Mouse (Mus musculus): ENCODE data around the gene Epb41l1. TPM values are rescaled to one million over a fixed set of nuclear protein-coding genes. Genes with fewer than 3 reads are reported as not detected.

Epb41l1 gene
- polyA plus RNA-seq, 1 experiment from 2014 or later = 4.2 TPM

DNA sequence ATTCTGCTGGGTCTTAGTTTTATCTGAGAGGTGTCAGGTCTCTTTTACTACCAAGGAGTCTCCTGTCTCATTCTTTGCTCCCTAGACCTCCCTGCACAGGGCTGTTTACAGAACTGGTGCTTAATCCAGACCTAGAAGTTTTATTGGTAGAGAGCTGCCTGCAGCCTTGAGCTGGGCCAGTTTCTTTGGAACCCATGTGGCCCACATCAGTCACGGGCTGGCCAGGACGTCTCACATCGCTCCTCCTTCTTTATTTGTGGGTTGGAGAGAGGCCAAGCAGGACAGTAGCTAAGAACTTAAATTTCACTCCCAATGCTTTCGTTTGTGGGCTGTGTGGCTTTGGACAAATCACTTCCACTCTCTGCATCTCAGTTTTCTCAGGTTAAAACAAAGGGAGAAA lies 9.6 kb downstream of the Epb41l1 start:
- 21% methylated on average over 4 of the region's 4 CpGs for WGBS
- Histone ChIP-seq H3K4me3 (ENCODE audit: low read depth, low read length) (no peak overlapping the region), H3K4me1 (replicated peaks; ENCODE audit: control insufficient read depth, insufficient read depth, low read length) (peaks cover 12% of the 10 kb centered on the region), H3K27ac (ENCODE audit: low read depth) (no peak overlapping the region), H3K4me2 (ENCODE audit: low read length) (no peak overlapping the region), H3K27me3 (replicated peaks; ENCODE audit: control insufficient read depth, insufficient read depth, low read length) (no peaks in the 10 kb centered on the region), H3K9ac (ENCODE audit: low read length) (no peak overlapping the region), H3K9me3 (ENCODE audit: control insufficient read depth, low read length) (no peaks in the 10 kb centered on the region), H3K36me3 (ENCODE audit: control insufficient read depth, insufficient read depth, low read length) (no peaks in the 10 kb centered on the region)
- no peak for ATAC-seq (replicated peaks; ENCODE audit: low FRiP score, low TSS enrichment, low read depth)
- DNase-seq (ENCODE audit: low spot score) = no peak

DNA sequence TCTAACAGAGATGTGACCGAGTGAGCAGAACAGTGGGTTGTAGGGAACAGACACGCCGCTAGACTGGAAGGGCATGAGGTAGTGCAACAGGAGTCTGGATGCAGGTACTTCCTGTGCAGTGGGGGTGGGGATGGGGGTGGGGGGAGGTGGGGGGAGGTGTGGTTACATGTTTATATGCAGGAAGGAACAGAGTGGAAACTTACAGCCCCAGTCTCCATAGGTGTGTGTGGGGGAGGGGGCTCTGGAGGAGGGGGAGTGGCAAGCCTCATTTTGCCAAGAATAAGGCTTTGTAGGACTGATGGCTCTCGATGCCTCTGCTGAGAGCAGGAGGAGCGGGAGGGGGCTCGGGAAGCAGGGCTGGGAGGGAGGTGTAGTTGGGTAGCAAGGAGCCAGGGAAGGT lies 10.7 kb downstream of the Epb41l1 start:
- WGBS = 71% methylated on average over 6 of the region's 6 CpGs
- ATAC-seq (replicated peaks; ENCODE audit: low FRiP score, low TSS enrichment, low read depth) = no peak

DNA sequence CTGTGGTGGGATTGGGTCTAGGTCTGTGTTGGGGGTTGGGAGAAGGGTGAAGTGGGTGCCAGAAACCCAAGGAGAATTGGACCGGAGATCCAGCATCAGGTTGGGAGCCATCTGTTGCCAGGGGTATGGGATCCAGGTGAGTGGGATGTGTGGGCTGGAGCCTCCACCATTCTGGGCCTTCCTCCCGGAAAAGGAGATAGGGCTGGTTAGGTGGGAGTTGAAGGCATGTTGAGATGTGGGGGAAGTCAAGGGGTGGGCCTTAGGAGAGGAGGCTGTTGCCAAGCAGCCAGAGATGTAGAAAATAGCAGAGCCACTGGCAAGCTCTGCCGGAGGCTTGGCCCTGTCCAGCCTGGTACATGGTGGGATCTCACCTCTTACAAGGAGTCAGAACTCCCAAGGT lies 11.4 kb downstream of the Epb41l1 start:
- Histone ChIP-seq H3K9me3 (ENCODE audit: control insufficient read depth, low read length) (no peaks in the 10 kb centered on the region), H3K27me3 (replicated peaks; ENCODE audit: control insufficient read depth, insufficient read depth, low read length) (no peaks in the 10 kb centered on the region), H3K27ac (ENCODE audit: low read depth) (no peak overlapping the region), H3K4me1 (replicated peaks; ENCODE audit: control insufficient read depth, insufficient read depth, low read length) (peaks cover 12% of the 10 kb centered on the region), H3K36me3 (ENCODE audit: control insufficient read depth, insufficient read depth, low read length) (no peaks in the 10 kb centered on the region), H3K4me3 (ENCODE audit: low read depth, low read length) (no peak overlapping the region), H3K9ac (ENCODE audit: low read length) (no peak overlapping the region), H3K4me2 (ENCODE audit: low read length) (no peak overlapping the region)
- 79% methylated on average over 3 of the region's 3 CpGs for WGBS
- DNase-seq (ENCODE audit: low spot score) (no peak), ATAC-seq (replicated peaks; ENCODE audit: low FRiP score, low TSS enrichment, low read depth) (0 out of 2 replicates have a peak, but pooled peaks have one; percentile 17)

More for the DNA sequence above, 10.7 kb downstream of the Epb41l1 start:
- Histone ChIP-seq H3K4me1 (replicated peaks; ENCODE audit: control insufficient read depth, insufficient read depth, low read length) (peaks cover 12% of the 10 kb centered on the region), H3K27ac (ENCODE audit: low read depth) (no peak overlapping the region), H3K4me3 (ENCODE audit: low read depth, low read length) (no peak overlapping the region), H3K36me3 (ENCODE audit: control insufficient read depth, insufficient read depth, low read length) (no peaks in the 10 kb centered on the region), H3K27me3 (replicated peaks; ENCODE audit: control insufficient read depth, insufficient read depth, low read length) (no peaks in the 10 kb centered on the region), H3K9ac (ENCODE audit: low read length) (no peak overlapping the region), H3K4me2 (ENCODE audit: low read length) (no peak overlapping the region), H3K9me3 (ENCODE audit: control insufficient read depth, low read length) (no peaks in the 10 kb centered on the region)
- DNase-seq (ENCODE audit: low spot score) = no peak

DNA sequence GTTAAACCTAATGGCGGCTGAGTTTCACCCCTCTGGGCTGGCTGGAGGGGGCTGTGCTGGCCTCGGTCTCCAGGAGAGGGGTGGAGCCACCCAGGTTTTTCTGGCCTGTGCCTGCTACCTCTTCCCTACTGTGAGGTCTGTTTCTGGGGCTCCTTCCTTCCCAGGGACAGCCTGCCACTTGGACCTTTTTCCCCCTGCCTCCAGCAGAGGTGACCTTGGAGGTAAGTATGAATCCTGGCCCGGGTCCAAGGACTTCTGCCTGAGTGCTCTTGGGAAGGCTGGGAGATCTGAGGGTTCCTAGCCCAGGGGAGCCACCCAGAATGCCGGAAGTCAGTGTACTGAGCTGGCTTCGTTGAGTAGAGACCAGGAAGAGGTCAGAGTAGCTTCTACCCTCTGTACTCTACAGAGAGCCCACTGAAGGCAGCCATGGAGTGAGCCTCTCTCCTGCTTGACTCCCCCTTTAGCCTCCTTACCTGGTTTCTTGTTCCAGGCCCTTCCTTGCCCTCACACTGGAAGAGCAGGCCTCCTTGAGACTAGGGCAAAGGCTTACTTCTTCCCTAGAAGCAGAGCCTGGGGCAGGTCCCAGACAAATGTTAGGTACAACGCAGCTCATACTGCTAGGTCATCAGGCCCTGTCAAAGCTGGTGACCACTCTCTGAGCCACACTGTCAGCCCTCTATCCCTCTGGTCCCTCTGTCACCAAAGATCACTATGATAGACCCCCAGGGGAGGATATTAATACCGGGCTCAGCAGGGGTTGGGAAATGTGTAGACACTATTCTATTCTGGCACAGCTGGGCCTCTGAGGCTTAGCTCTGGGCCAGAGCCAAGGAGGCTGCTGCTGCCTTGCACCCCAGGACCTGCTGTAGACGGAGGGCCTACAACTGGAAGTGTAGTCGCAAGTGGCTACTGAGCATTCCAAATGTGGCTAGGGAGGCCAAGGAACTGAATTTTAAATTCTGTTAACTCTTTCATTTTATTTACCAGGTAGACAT lies 12.5 kb downstream of the Epb41l1 start:
- peaks cover 12% of the 10 kb centered on the region for H3K4me1 ChIP-seq (replicated peaks; ENCODE audit: control insufficient read depth, insufficient read depth, low read length)
- H3K4me2 ChIP-seq (ENCODE audit: low read length) = peak overlapping the region; percentile 29
- no peaks in the 10 kb centered on the region for H3K27me3 ChIP-seq (replicated peaks; ENCODE audit: control insufficient read depth, insufficient read depth, low read length)
- peak overlapping the region; percentile 47 for H3K27ac ChIP-seq (ENCODE audit: low read depth)
- DNase-seq (ENCODE audit: low spot score) = peak; percentile 67
- no peak overlapping the region for H3K9ac ChIP-seq (ENCODE audit: low read length)
- no peaks in the 10 kb centered on the region for H3K9me3 ChIP-seq (ENCODE audit: control insufficient read depth, low read length)
- peak; percentile 70; the same call in 1 of the 2 replicates for ATAC-seq (replicated peaks; ENCODE audit: low FRiP score, low TSS enrichment, low read depth)
- 0 out of 2 replicates have a peak overlapping the region, but pooled peaks have one; percentile 13 for H3K4me3 ChIP-seq (ENCODE audit: low read depth, low read length)
- 46% methylated on average over 9 of the region's 9 CpGs for WGBS
- H3K36me3 ChIP-seq (ENCODE audit: control insufficient read depth, insufficient read depth, low read length) = no peaks in the 10 kb centered on the region

DNA sequence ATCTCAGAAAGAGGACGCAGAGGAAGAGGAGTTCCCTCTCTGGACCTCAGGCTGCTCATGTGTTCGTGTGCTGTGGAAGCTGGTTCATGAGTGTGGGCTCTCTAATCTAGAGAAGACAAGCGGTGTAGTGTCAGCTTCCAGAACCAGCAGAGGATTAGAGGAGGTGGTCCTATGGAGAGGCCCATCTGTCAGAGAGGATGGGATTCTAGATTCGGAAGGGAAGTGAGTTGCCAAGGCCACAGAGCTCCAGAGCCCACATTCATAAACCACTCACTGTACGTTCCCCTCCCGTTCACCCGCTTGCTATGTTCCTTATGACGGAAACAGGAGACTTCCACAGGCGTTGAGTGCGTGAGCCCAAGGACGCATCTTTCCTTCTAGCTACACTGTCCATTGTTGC lies 16.9 kb downstream of the Epb41l1 start:
- Histone ChIP-seq H3K4me2 (ENCODE audit: low read length) (no peak overlapping the region), H3K4me1 (replicated peaks; ENCODE audit: control insufficient read depth, insufficient read depth, low read length) (peaks cover 14% of the 10 kb centered on the region; the same call in 1 of the 2 replicates), H3K27me3 (replicated peaks; ENCODE audit: control insufficient read depth, insufficient read depth, low read length) (no peaks in the 10 kb centered on the region), H3K9ac (ENCODE audit: low read length) (no peak overlapping the region), H3K36me3 (ENCODE audit: control insufficient read depth, insufficient read depth, low read length) (no peaks in the 10 kb centered on the region), H3K27ac (ENCODE audit: low read depth) (no peak overlapping the region), H3K4me3 (ENCODE audit: low read depth, low read length) (no peak overlapping the region), H3K9me3 (ENCODE audit: control insufficient read depth, low read length) (no peaks in the 10 kb centered on the region)
- WGBS = 89% methylated on average over 11 of the region's 11 CpGs
- ATAC-seq (replicated peaks; ENCODE audit: low FRiP score, low TSS enrichment, low read depth) (no peak), DNase-seq (ENCODE audit: low spot score) (no peak)

DNA sequence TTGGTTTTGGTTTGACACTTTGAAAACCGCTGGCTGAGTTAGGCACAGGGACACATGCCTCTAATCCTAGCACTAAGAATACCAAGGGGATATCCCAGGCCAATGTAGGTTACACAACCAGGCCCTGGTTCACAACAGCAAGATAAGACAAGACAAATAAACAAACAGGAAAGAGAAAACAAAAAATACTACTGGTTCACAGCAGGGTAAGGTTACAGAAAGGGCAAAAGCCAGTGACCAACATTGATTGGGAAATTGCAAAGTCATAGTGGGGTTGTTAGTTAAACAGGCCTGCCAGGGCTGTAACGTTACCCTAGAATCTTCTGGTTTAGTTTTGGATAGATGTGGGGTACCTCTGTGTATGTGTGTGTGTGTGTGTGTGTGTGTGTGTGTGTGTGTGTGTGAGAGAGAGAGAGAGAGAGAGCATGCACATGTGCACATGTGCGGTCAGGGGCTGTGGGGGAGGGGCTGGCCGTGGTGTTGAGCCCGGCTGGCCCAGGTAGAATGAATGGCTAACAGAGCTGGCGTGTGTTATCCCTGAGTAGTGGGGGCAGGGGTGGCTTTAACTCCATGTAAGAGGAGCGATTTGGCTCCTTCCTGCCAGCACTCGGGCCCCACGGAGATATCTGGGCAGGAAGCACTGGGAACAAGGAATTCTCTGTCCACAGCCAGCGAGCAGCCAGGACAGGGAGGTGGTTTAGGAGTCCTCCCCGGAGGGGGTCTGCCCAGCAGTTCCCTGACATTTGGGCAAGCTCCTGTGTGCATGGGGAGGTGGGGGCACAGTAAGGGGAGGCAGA lies 19.2 kb downstream of the Epb41l1 start:
- H3K27me3 ChIP-seq (replicated peaks; ENCODE audit: control insufficient read depth, insufficient read depth, low read length) = no peaks in the 10 kb centered on the region

DNA sequence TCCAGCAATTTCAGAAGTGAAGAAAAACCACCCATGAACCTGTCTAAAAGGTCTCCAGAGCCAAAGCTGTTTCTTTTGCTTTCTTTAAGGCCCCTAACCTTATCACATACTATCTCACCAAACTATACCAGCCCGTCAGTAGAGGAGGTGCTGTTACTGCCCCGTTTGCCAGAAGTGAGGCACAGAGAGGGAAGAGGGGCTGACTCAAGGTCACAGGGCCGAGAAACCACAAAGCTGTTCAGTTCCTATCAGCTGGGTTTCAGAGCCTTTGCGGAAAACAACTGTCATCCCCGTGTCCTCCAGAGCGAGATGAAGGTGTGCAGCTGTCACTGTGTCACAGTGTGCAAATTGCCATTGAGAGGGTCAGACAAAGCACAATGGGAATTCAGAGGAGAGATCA lies 21.2 kb downstream of the Epb41l1 start:
- no peaks in the 10 kb centered on the region for H3K27me3 ChIP-seq (replicated peaks; ENCODE audit: control insufficient read depth, insufficient read depth, low read length)
- H3K9ac ChIP-seq (ENCODE audit: low read length) = no peak overlapping the region
- H3K36me3 ChIP-seq (ENCODE audit: control insufficient read depth, insufficient read depth, low read length) = no peaks in the 10 kb centered on the region; the same call in 1 of the 2 replicates
- H3K9me3 ChIP-seq (ENCODE audit: control insufficient read depth, low read length) = no peaks in the 10 kb centered on the region
- DNase-seq (ENCODE audit: low spot score) = no peak
- H3K4me1 ChIP-seq (replicated peaks; ENCODE audit: control insufficient read depth, insufficient read depth, low read length) = peaks cover 14% of the 10 kb centered on the region; the same call in 1 of the 2 replicates
- no peak overlapping the region for H3K4me2 ChIP-seq (ENCODE audit: low read length)
- ATAC-seq (replicated peaks; ENCODE audit: low FRiP score, low TSS enrichment, low read depth) = no peak
- WGBS = 36% methylated on average over 6 of the region's 6 CpGs
- no peak overlapping the region for H3K27ac ChIP-seq (ENCODE audit: low read depth)
- H3K4me3 ChIP-seq (ENCODE audit: low read depth, low read length) = no peak overlapping the region

More for the DNA sequence above, 19.2 kb downstream of the Epb41l1 start:
- Histone ChIP-seq H3K4me1 (replicated peaks; ENCODE audit: control insufficient read depth, insufficient read depth, low read length) (peaks cover 8% of the 10 kb centered on the region; the same call in 1 of the 2 replicates), H3K27ac (ENCODE audit: low read depth) (no peak overlapping the region), H3K4me3 (ENCODE audit: low read depth, low read length) (no peak overlapping the region), H3K4me2 (ENCODE audit: low read length) (no peak overlapping the region), H3K9me3 (ENCODE audit: control insufficient read depth, low read length) (no peaks in the 10 kb centered on the region), H3K36me3 (ENCODE audit: control insufficient read depth, insufficient read depth, low read length) (no peaks in the 10 kb centered on the region), H3K9ac (ENCODE audit: low read length) (0 out of 2 replicates have a peak overlapping the region, but pooled peaks have one; percentile 2)
- ATAC-seq (replicated peaks; ENCODE audit: low FRiP score, low TSS enrichment, low read depth) = 0 out of 2 replicates have a peak, but pooled peaks have one; percentile 26
- WGBS = 21% methylated on average over 11 of the region's 11 CpGs
- DNase-seq (ENCODE audit: low spot score) = no peak

DNA sequence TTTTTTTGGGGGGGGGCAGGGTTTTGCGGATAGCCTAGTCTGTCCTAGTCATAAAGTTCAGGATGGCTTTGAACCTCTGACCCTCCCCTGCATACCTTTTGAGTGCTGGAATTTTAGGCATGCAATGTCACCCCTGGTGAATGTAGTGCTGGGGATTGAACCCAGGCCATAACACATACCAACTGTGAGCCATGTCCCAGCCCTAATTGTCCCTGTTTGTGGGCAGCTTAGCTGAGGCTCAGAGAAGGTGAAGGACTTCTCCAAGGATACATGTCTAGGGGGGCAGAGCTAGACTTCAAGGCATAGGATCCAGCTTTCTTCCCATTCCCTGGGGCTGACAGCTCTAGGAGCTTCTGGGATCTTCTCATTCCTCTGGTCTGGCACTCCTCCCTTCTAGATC lies 22.6 kb downstream of the Epb41l1 start:
- 32% methylated on average over 1 of the region's 1 CpGs for WGBS
- H3K27ac ChIP-seq (ENCODE audit: low read depth) = no peak overlapping the region
- H3K4me2 ChIP-seq (ENCODE audit: low read length) = no peak overlapping the region
- no peak overlapping the region for H3K4me3 ChIP-seq (ENCODE audit: low read depth, low read length)
- peaks cover 14% of the 10 kb centered on the region; the same call in 1 of the 2 replicates for H3K4me1 ChIP-seq (replicated peaks; ENCODE audit: control insufficient read depth, insufficient read depth, low read length)
- ATAC-seq (replicated peaks; ENCODE audit: low FRiP score, low TSS enrichment, low read depth) (no peak), DNase-seq (ENCODE audit: low spot score) (no peak)
- no peaks in the 10 kb centered on the region for H3K9me3 ChIP-seq (ENCODE audit: control insufficient read depth, low read length)
- H3K36me3 ChIP-seq (ENCODE audit: control insufficient read depth, insufficient read depth, low read length) = no peaks in the 10 kb centered on the region; the same call in 1 of the 2 replicates
- H3K9ac ChIP-seq (ENCODE audit: low read length) = no peak overlapping the region
- H3K27me3 ChIP-seq (replicated peaks; ENCODE audit: control insufficient read depth, insufficient read depth, low read length) = no peaks in the 10 kb centered on the region

Measured in intestine, embryonic 14.5 days (tissue).